Mouse (Mus musculus) C2C12 (cell line): ENCODE data around the gene Als2cr12.

Experiments
- CTCF ChIP-seq: IDR thresholded peaks from one replicate; pipeline ENCODE4 v1.5.1; 2011; ENCODE audit not compliant: control insufficient read depth, insufficient read depth, insufficient read length
- FOSL1 ChIP-seq: IDR thresholded peaks from one replicate; pipeline ENCODE4 v1.8.0; 2011; ENCODE audit warnings: mild to moderate bottlenecking, low read length; ENCODE audit not compliant: poor library complexity, insufficient read depth, severe bottlenecking
- USF1 ChIP-seq: IDR thresholded peaks from one replicate; pipeline ENCODE4 v1.6.1; 2011; ENCODE audit warnings: low read depth, mild to moderate bottlenecking, control low read depth, moderate library complexity

DNA sequence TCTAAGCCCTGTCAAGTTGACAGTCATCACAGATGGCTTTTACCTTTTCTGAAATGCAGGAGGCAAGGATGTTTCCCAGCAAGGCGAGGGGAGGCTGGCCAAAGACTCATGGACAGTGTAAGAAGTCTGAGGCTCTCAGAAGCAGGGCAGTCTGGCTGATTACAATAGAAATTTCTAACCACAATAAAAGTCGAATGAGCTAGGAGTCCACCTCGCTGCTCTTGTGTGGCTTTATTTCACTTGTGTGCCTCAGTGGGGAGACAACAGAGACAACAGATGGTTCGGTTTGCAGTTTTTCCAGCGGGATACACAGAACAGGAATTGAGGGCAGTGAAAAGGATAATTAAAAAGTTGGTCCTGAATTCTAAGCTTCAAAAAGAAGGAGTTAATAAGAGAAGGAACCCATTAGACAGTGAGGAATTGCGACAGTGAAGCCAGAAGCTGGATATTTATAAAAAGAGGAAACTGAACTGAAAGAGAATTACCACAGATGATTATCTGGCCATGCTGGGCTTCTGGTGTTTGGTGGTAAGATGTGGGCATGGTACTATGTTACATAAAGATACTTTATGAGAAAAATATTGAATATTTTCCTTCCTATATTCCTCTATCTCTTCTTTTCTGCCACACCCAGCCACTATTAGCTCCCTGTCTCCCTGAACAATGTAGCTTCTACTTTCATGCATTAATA, 77.7 kb downstream of the Als2cr12 start:
- TF ChIP-seq USF1, result no peak
- TF ChIP-seq CTCF, result no peak
- TF ChIP-seq FOSL1, result no peak
